Mouse (Mus musculus) retina, embryonic 14.5 days (tissue): Measurements from ENCODE around the gene Wif1.

Source experiments
- DNase-seq: peaks from one replicate; pipeline ENCODE4 v3.0.0-alpha.2; 2015; ENCODE audit warnings: low spot score

Gene Wif1

DNA sequence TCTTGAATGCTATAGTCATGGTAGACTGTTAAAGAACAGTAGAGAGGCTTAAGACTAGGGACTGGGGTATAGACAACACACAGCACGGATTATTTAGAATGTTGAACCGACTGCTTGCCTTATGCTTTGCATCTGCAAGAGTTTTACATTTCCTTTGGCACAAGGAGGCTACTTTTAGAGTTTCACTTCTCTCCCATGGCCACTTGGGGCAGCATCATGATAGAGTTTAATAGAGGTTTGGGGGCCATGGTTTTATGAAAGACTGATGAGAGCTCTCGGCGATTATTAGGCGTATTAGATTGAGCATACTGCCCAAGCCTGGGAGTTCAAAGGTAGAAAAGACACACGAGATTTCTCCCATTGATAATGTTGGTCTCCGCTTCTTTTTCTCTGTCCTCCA is 37.0 kb downstream of the Wif1 start:
- peak; percentile 33 for DNase-seq

DNA sequence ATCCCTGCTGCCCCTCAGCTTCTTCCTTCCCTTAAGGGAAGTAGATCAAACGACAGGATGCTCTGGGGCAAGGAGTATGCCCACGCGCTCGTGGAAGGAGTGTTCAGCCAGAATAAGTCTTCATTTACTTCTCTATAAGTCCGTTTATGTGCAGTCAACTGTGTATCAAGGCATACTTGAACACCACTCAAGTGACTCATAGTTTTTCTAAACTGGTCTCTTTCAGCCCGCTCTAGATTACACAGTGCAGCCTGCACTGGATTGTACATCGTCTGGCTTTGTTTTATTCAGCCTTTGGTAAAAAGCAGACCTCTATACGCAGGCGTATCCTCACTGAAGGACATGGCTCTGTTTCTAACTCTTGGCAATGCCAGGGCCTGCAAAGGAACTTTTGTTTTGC is 46.7 kb downstream of the Wif1 start:
- no peak for DNase-seq

DNA sequence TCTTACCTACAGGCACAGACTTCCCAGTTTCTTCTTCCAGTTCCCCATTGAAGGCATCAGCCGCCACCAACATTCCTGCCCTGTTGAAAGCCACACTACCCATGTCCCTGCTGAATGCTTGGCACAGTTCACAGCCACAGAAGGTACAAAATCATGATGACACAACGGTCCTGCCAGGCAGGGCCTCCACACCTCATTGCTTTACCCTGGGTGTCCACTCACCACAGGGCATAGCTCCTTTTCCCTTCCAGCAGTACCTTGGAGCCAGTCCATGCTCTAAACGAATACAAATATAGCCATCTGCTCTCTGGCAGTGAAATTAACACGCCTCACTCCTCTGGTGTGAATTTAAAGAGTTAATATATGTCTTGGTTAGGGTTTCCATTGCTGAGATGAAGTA is 49.1 kb downstream of the Wif1 start:
- DNase-seq = no peak

DNA sequence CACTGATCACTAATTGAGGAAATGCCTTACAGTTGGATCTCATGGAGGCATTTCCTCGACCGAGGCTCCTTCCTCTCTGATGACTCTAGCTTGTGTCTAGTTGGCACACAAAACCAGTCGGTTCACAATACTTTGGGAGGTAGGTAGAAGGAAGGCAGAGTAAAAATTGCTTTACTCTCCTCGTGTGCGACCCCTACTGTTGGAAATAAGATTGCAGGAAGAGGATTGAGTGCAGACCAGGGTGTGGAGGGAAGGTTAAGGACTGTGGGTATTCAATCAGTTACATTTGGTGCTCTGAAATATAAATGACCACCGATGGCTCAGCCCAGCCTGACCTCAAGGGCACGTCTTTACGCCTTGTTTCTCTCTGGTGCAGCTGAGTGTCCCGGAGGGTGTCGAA is 49.8 kb downstream of the Wif1 start:
- DNase-seq = no peak

DNA sequence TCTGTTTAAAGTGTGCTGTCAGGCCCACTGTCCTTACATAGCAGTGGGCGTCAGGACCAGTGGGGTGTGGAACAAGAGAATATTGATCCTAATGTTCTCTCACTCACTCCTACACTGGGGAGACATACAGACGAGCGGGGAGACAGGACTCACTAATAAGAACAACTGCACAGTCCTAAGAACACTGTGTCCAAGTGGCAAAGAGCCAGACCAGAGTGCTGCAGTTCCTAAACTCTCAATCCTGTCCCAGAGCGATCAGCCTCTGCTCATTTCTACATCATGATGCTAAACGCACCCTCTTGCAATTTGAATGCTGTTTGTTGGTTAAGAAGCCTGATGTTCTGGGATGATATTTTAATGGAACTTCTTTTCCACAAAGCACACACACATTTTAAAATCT is 54.9 kb downstream of the Wif1 start:
- no peak for DNase-seq

DNA sequence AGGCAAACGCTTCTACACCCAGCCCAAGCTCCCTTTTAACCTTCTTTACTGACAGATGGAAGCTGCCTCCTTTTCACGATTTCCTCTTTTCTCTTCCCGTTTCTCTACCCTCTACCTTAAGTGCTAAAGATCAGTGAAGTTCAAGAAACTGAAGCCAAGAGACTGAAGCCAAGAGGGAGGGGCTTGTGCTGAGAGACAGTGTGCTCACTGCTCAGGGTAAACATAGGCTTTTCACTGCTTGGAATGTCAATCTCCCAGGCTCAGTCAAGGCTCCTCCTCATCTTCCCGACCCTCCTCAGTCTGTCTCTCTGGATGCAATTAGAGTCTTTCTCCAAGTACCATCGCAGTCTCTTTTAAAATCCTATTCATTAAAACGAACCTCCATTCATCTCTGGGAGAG is 55.6 kb downstream of the Wif1 start:
- DNase-seq = peak; percentile 44

DNA sequence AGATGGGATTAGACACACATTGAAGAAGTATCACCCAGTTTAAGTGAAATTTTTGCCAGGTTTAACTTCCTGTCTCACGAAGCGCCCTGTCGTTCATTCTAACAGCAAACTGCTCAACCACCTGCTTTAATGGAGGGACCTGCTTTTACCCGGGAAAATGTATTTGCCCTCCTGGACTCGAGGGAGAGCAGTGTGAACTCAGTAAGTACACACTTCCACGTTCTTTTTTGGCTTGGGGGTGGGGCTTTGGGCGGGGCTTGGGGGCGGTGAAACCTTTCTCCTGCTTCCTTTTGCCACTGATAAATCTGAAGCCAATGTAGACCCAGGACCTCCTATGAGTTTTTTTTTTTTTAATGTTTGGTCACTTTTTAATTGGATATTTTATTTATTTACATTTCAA is 56.2 kb downstream of the Wif1 start:
- DNase-seq = no peak

DNA sequence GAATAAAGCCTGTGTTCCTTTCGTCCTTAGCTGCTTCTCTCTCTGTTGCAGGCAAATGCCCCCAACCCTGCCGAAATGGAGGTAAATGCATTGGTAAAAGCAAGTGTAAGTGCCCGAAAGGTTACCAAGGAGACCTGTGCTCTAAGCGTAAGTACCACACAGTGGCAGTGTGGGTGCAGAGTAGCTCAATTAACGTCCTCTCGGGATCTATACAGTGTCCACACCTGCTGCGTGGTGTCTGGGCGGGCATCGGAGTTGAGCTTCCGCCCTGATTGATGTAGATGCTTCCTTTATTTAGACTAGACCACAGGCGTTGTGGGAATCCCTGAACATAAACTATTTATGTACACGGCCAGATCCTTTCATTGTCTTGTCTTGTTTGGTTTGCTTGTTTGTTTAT is 62.2 kb downstream of the Wif1 start:
- peak; percentile 52 for DNase-seq

DNA sequence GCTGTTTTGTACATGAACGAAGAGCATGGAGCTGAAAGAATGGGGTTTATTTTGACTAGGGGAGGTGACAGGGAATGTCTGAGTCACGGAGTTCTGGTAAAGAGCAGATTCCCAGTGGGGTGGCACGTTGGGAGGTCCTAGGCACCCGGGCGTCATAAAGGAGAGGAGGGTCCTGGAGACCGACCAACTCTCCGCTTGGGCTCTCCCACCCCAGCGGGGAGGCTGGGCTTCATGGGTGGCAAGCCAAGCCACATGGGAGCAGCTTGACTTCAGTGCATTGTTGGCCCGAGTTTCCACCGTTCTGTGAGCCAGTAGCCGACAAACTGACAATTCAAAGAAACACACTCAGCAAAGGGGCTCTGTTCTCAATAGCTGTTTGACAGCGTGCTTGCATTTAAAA is 64.5 kb downstream of the Wif1 start:
- no peak for DNase-seq

DNA sequence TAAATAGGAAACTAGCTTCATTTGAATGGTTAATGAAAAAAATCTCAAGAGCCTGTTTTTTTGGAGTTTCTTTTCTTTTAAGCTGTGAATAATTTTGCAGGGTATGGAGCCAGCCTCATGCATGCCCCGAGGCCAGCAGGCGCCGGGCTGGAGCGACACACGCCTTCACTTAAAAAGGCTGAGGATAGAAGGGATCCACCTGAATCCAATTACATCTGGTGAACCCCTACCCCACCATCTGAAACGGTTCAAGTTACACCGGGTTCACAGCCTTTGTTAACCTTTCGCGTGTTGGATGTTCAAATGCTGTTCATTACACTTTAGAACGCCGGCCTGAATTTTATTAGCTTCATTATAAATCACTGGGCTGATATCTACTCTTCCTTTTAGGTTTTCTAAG is 65.9 kb downstream of the Wif1 start:
- no peak for DNase-seq

DNA sequence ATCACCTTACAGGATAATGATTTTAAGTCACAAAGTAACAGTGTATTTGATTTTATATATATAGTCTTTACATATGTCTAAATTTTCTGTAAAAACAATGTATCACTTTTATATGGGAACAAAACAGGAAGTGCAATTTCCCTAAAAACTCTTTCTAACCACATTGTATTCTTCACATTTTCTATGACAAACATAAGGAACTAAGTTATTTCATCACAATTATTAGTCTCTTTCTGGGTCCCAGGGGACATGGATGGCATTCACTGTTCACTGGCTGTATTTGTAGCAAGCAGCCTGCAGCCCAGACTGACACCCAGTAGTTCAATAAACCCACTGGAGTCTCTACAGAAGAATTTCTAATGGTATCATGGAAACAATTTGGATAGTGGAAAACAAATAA is 82.4 kb downstream of the Wif1 start:
- DNase-seq = no peak

DNA sequence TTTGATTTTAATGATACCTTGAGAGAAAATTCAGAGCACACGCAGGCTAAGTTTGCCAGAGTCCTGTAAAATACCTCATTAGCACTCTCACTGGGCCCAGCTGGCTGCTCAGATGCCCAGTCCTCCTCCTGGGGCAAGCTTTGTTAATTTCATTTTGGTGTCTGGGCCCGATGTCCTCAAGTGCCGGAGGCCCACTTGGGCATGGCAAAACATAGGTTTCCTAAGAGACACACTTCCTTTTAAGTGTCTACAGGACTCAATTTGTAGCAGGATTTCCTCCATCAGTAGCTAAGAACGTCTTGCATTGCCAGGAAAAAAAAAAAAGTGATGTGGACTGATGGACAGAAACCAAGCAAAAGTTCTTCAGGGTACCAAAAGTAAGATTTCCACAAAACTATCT is 82.9 kb downstream of the Wif1 start:
- no peak for DNase-seq

DNA sequence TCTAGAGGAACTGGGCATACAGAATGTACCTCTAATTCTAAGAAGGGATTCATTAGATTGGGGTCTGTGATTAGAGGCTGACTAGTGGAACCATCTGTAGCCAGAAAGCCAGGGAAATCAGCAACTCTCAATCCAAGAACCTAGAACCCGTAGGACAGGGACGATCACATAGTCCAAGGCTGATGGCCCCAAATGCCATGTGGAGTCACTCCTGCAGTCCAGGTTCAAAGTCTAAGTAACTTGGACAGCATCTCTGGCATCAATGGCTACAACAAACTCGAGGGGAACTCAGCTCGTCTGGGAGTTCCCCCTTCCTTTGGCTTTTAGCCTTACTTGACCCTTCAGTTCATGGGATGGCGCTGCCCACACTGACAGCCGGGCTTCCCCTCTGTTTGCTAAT is 87.0 kb downstream of the Wif1 start:
- DNase-seq = no peak

DNA sequence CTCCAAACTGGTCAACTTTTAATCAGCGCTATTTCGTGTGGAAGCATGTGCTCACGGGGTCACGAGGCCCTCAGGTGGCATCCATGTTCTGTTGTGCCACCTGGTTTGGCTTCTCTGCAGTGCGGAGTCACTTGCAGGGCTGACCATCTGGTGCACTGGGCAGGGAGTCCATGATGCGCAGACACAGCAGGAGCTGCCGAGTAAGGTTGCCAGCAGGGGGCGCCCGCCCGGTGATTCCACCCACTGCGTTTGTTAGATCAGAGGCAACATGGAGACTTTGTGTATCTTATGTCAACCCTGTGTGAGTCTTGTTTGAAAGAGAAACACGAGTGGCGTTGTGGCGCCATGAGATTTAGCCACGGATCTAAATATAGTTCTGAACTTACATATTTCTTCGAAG is 90.7 kb downstream of the Wif1 start:
- DNase-seq = no peak

DNA sequence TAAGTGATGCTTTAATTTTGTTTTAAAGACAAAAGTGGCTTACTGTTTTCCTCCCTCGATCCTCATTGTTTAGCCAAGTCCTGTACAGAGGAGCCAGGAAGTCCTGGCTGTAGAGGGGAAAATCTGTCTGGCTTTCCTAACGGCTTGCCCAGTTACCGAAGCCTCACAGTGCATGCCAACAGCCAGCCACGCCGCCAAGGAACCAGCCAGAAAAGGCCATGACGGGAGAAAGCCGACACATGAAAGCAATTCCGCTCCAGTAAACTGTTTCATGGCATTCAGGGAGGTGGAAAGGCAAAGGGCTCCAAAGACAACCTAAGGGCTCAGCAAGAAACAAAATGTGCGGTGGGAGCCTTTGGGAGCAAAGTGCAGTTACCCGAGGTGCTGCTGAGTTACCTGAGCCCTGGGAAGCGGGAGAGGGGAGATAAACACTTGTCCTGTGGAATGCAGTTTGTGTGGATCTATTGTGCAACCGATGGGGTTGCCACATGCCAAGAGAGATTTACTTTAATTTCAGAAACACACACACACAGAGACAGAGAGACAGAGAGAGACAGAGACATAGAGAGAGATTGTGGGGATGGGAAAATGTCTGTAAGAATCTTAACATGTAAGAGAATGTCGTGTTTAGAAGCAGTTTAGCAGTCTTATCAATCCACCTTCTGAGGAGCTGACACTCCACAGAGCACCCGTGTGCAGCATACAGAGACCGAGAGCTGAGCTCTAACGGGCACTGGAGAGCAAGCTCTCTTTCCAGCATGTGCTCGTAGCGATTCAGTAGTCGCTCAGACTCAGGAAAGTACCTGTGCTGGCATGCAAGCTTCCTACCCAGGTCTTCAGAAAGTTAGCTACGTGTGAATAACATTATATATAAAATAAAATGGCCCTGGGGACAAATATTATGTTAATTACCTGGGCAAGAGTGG is 95.5 kb downstream of the Wif1 start:
- DNase-seq = peak; percentile 35
